Mouse (Mus musculus) heart, postnatal 36 days (tissue): ENCODE data around the gene 4932414N04Rik. TPM values are rescaled to one million over a fixed set of nuclear protein-coding genes. Genes with fewer than 3 reads are reported as not detected.
"Not testable (repeated sequence)": the region's sequence is repeated elsewhere in the genome, so short reads cannot be mapped to it uniquely, and the experiment has no call there.

Experiments used
- DNase-seq, 2 experiments: peaks; one replicate each; pipeline ENCODE4 v3.0.0; 2021 to 2022
- intact Hi-C: fragments of 180-260 bp; cut with DNase I; formaldehyde crosslinking; loops from one replicate; pipeline ENCODE4 v1.15.1; 2025
- total RNA-seq, 2 experiments: library from RNA; stranded (reverse); gene quantifications; 2 replicates each; pipeline ENCODE4 v1.2.3; 2021

Gene 4932414N04Rik
- total RNA-seq, result not detected

DNA sequence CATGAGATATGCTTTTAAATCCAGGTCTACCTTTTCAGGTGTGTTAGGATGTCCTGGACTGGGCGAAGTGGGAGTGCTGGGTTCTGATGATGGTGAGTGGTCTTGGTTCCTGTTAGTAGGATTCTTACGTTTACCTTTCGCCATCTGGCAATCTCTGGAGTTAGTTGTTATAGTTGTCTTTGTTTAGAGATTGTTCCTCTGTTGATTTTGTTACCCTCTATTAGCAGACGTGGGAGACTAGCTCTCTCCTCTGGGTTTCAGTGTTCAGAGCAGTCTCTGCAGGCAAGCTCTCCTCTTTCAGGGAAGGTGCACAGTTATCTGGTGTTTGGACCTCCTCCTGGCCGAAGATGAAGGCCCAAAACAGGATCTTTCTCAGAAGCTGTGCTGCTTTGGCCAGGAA is at the start of gene 4932414N04Rik:
Gene 4932414N04Rik, plus strand, starts transcription at position 301 of the 400 bp plus-strand sequence.
- intact Hi-C loops, DNase-seq: not testable (repeated sequence)

DNA sequence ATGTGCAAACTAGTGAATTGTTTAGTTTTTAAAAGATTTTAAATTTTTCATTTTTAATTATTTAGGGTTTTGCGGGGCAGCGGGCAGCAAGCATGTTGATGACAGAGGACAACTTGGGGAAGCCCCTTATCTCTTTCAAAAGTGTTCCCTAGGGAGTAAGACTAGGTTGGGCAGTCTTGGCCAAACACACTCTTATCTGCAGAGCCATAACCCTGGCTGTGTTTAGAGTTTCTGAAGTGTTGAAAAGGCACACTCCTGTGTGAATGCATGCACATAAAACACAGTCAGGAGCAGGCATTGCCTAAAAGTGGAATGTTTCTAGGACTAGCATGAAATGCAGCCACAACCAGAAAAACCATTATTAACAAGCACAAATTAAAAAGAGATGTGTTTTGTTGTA is 75.9 kb downstream of the 4932414N04Rik start:
- intact Hi-C loops, result no loop called here
- DNase-seq, result no peak

GRCm38 (mm10) chr2:68739772-68740739 is 83.8 kb downstream of the 4932414N04Rik start:
- DNase-seq, result no peak
- intact Hi-C loops, result no loop called here

DNA sequence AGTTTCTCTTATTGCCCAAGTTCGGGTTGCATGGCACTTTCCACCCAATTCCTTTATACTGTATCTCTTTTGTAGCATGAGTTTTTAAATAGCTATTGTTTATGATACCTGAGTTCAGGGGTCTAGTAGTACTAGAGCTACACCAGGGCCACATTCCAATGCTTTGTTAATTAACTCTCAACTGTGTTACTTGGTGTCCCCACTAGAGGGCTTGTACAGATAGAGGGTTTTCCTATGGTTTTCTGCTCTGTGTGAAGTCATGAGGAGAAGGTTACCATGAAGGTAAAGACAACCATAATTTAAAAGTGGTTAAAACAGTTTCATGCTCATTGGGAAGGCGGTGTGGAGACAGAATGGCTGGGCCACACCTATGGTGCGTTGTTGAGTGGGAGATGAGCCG is 88.3 kb downstream of the 4932414N04Rik start:
- intact Hi-C loops, result no loop called here
- DNase-seq, result no peak

- intact Hi-C loops, result loop anchor here (1.0 to 10.0 kb wide), 3 partner anchors 193 to 451 kb away; no protein-coding TSS in a partner anchor
- no peak for DNase-seq
Observed at GRCm38 (mm10) chr2:68756179-68756578, 99.9 kb downstream of the 4932414N04Rik start.

- intact Hi-C loops, result loop anchor here (1.0 to 10.0 kb wide), 3 partner anchors 193 to 452 kb away; no protein-coding TSS in a partner anchor
- DNase-seq, result peak; percentile 11 to 24
Observed at GRCm38 (mm10) chr2:68756793-68757192, 100.5 kb downstream of the 4932414N04Rik start.

- DNase-seq, result no peak
- intact Hi-C loops, result no loop called here
Observed at GRCm38 (mm10) chr2:68765371-68765770, 109.1 kb downstream of the 4932414N04Rik start.

- intact Hi-C loops, result no loop called here
Observed at GRCm38 (mm10) chr2:68767186-68767890, 111.1 kb downstream of the 4932414N04Rik start.

DNA sequence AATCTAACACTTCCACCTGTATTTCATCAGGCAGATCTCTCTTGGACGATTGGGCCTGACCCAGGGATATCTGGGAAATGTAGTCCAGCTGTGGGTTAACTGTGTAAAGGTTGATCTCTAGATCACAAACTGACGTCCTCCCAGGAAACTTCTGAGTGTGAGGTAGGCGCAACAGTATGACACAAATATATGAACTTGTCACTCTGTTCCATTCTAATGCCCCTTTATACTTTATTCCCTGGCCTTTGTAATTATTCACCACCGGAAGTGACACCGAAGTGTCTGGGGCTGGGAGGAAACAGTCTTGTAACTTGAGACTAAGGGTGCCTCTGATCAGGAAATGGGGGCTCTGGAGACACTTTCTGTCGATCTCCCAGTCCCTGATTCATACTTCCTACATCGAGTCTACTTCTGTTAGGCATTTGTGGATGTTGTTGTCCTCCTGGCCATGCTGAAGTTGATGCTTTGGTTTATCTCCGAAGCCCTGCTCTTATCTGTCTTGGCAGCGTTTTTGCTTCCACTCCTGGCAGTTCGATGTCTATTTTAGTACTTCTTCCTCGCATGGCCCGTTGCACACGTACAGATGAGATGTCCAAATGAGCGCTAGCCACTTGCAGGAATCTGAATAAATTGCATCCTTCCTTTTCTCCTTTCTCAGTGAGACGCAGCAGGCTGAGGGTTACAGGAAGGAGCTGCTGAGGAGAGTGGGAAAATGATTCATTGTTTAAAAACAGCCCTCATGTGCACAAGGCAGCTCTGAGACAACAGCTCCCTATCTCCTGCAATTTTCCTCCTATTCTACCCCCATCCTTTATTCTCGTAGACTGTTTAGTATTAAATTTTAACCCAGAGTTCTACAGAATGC is 126.2 kb downstream of the 4932414N04Rik start:
- DNase-seq, result peak in 1 of 2 experiments; percentile 29
- intact Hi-C loops, result loop anchor here (5.0 kb wide), 1 partner anchor 280 kb away; no protein-coding TSS in a partner anchor

More at GRCm38 (mm10) chr2:68767186-68767890, 111.1 kb downstream of the 4932414N04Rik start:
- no peak for DNase-seq

GRCm38 (mm10) chr2:68783664-68784063 is 127.4 kb downstream of the 4932414N04Rik start:
- not testable (repeated sequence) for DNase-seq
- intact Hi-C loops, result loop anchor here (1.0 to 5.0 kb wide), 5 partner anchors 78 to 645 kb away; partner anchors contain the start of gene Cers6

DNA sequence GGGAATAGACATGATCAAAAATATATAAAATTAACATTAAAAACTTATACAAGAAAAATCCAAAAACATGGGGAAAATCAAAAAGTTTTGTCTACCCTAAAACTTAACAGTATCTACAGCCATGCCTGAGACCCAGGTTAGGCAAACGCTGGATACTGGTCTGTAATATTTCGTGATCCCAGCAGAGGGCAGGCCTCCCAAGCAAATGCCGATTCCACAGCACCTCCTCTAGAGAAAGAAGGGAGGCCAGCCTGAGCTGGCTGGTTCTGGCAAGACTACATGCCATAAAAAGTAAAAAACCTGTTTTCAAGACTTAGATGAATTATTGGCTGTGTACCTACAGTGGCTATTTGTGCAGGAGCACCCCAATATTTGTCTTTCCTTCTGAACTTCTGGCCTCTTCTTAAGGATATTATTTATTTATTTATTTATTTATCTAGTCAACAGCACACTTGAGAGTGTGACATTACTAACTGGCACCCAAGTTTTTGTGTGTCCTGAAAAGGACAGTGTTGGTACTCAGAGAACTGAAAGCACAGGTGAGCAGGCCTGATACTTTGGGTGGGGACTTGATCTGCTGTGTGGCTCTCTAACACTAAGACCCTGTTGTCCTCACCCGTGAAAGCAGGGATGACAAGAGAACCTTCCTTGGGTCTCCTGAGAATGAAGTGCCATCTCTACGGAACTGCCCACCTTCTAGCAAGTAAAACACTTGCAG is 128.6 kb downstream of the 4932414N04Rik start:
- peak; percentile 77 to 82 for DNase-seq
- intact Hi-C loops, result loop anchor here (1.0 to 5.0 kb wide), 5 partner anchors 76 to 643 kb away; partner anchors contain the start of gene Cers6

- intact Hi-C loops, result no loop called here
Observed at GRCm38 (mm10) chr2:68787161-68787675, 130.9 kb downstream of the 4932414N04Rik start.

GRCm38 (mm10) chr2:68792296-68792695 is 136.0 kb downstream of the 4932414N04Rik start:
- DNase-seq, result no peak
- intact Hi-C loops, result no loop called here

More at GRCm38 (mm10) chr2:68787161-68787675, 130.9 kb downstream of the 4932414N04Rik start:
- DNase-seq, result no peak

DNA sequence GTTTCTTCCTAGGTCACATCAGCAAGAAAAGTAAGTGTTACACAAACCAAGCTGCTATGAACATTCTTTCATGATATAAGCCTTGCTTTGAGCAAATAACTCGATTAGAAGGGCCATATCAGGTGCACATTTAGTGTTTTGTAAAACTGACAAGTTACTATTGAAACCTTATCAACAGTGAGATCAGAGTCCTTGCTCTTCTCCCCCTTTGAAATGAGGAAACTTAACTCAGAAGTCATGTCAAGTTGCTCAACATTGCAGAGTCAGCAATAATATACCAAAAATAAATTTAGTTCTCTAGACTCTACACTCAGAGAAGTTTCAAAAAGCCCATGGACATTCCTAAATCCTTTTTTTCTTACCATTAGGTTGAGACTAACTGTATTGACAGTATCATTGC is 137.2 kb downstream of the 4932414N04Rik start:
- intact Hi-C loops, result no loop called here

GRCm38 (mm10) chr2:68794181-68794580 is 137.9 kb downstream of the 4932414N04Rik start:
- DNase-seq, result no peak
- intact Hi-C loops, result no loop called here

More for the DNA sequence above, 137.2 kb downstream of the 4932414N04Rik start:
- DNase-seq, result no peak

DNA sequence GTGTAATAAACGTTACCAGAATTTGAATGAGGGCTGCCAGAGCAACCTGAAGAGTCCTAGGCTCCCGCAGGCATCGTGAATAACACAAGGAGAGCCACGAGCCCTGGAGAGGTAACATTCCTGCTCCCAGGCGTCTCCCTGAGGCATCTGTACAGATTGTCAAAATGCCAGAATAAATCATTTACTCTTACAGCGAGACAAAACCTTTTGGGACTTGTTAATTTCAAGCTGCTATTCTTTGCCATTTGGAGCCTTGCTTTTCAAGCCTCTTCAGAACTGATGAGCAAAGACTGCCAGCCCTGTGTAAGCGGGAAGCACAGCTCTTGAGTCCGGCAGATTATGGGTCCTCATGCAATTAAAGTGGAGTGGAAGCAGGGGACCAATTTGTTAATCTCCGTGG is 138.3 kb downstream of the 4932414N04Rik start:
- no peak for DNase-seq
- intact Hi-C loops, result no loop called here

- no peak for DNase-seq
- intact Hi-C loops, result no loop called here
Observed at GRCm38 (mm10) chr2:68796011-68796775, 139.9 kb downstream of the 4932414N04Rik start.

GRCm38 (mm10) chr2:68797106-68797505 is 140.8 kb downstream of the 4932414N04Rik start:
- intact Hi-C loops, result no loop called here
- no peak for DNase-seq
